Mouse (Mus musculus): Measurements from ENCODE around the gene B3galt6. TPM values are rescaled to one million over a fixed set of nuclear protein-coding genes. Genes with fewer than 3 reads are reported as not detected.

The B3galt6 gene
- 18.2 and 19.4 TPM in 2 replicates for polyA plus RNA-seq (2014; fragmentation: Nextera tagmentation; extraction: Ambion mirVana)

DNA sequence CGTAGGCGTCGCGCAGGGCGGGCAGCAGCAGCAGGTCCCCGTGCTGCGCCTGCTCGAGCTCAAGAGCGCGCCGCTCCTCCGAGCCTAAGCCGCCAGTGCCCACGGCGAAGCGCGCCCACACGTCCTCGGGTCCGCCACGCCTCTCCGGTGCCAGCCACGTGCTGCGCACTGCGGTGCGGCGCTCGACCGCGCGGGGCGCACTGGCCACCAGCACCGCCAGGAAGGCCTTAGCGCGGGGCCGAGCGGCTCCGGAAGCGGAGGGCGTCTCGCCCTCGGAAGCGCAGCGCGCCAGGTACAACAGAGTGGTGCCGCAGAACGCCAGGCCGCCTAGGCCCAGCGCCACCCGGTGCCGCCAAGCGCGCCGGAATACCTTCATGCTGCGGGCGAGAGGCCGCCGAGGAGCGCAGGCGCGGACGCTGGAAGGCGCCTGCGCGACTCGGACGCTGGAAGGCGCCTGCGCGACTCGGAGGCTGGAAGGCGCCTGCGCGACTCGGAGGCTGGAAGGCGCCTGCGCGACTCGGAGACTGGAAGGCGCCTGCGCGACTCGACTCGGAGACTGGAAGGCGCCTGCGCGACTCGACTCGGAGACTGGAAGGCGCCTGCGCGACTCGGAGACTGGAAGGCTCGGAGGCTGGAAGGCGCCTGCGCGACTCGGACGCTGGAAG, at the start of gene B3galt6, which contains the start of gene Sdf4:
TSS of gene B3galt6 (minus strand) at position 409 of the 665 bp plus-strand sequence.
TSS of gene Sdf4 (plus strand) at position 632 of the 665 bp plus-strand sequence.
- Histone ChIP-seq H3K27ac (ENCODE audit: low read depth, low read length) (peak within 1 kb of the TSS; percentile 92), H3K4me2 (replicated peaks; ENCODE audit: low read depth, low read length) (peak within 1 kb of the TSS; percentile 98), H3K27me3 (ENCODE audit: control insufficient read depth, insufficient read depth, low read length) (no peaks in the 10 kb centered on the region), H3K9me3 (ENCODE audit: control insufficient read depth, low read length) (no peaks in the 10 kb centered on the region), H3K36me3 (ENCODE audit: control insufficient read depth, insufficient read depth, low read length) (no peaks in the 10 kb centered on the region), H3K4me3 (ENCODE audit: low read depth, low read length) (peak within 1 kb of the TSS; percentile 85), H3K9ac (ENCODE audit: low read depth, low read length) (peak within 1 kb of the TSS; percentile 79), H3K4me1 (replicated peaks; ENCODE audit: control insufficient read depth, insufficient read depth, low read length) (peaks cover 13% of the 10 kb centered on the region)
- ATAC-seq (ENCODE audit: low FRiP score) (peak; percentile 87), DNase-seq (ENCODE audit: low spot score) (peak; percentile 87)
- WGBS = under 1% methylated on average over 96 of the region's 99 CpGs

GRCm38 (mm10) chr4:156034901-156035300, 42.5 kb upstream of the B3galt6 start:
- H3K27ac ChIP-seq (ENCODE audit: low read depth, low read length) = no peak overlapping the region
- H3K9me3 ChIP-seq (ENCODE audit: control insufficient read depth, low read length) = no peaks in the 10 kb centered on the region
- peak; percentile 33 for DNase-seq (ENCODE audit: low spot score)
- no peaks in the 10 kb centered on the region for H3K36me3 ChIP-seq (ENCODE audit: control insufficient read depth, insufficient read depth, low read length)
- no peak for ATAC-seq (ENCODE audit: low FRiP score)
- peak overlapping the region; percentile 29 for H3K4me2 ChIP-seq (replicated peaks; ENCODE audit: low read depth, low read length)
- H3K4me3 ChIP-seq (ENCODE audit: low read depth, low read length) = peak overlapping the region; percentile 10; the same call in 1 of the 2 replicates
- no peak overlapping the region for H3K9ac ChIP-seq (ENCODE audit: low read depth, low read length)
- WGBS = 4% methylated on average over 25 of the region's 25 CpGs
- H3K4me1 ChIP-seq (replicated peaks; ENCODE audit: control insufficient read depth, insufficient read depth, low read length) = peaks cover 6% of the 10 kb centered on the region
- peaks cover 18% of the 10 kb centered on the region for H3K27me3 ChIP-seq (ENCODE audit: control insufficient read depth, insufficient read depth, low read length)

DNA sequence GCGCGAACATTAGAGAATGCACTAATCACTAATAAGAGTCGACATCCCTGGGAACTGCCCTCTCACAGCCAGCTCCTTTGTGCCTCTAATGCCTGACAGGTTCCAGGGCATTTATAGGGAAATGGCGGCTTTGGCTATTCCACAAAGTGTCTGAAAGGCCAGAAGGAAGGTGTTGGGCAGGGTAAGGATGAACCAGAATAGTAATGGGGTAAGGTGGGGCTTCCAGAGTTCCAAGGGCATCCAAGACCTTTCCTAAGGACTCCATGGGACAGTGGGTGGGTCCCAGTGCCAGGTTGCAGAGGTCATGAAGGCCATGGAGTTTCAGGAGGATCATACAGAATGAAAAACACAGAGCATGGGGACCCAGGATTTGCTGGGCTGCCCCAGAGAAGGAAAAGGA, 41.9 kb upstream of the B3galt6 start:
- Histone ChIP-seq H3K9me3 (ENCODE audit: control insufficient read depth, low read length) (no peaks in the 10 kb centered on the region), H3K4me1 (replicated peaks; ENCODE audit: control insufficient read depth, insufficient read depth, low read length) (peaks cover 6% of the 10 kb centered on the region), H3K27ac (ENCODE audit: low read depth, low read length) (no peak overlapping the region), H3K4me3 (ENCODE audit: low read depth, low read length) (no peak overlapping the region), H3K27me3 (ENCODE audit: control insufficient read depth, insufficient read depth, low read length) (peaks cover 18% of the 10 kb centered on the region), H3K4me2 (replicated peaks; ENCODE audit: low read depth, low read length) (no peak overlapping the region), H3K9ac (ENCODE audit: low read depth, low read length) (no peak overlapping the region), H3K36me3 (ENCODE audit: control insufficient read depth, insufficient read depth, low read length) (no peaks in the 10 kb centered on the region)
- WGBS = 51% methylated on average over 4 of the region's 4 CpGs
- ATAC-seq (ENCODE audit: low FRiP score) (no peak), DNase-seq (ENCODE audit: low spot score) (no peak)

GRCm38 (mm10) chr4:156033476-156034119, 41.1 kb upstream of the B3galt6 start:
- ATAC-seq (ENCODE audit: low FRiP score) (no peak), DNase-seq (ENCODE audit: low spot score) (peak; percentile 60)
- no peaks in the 10 kb centered on the region for H3K9me3 ChIP-seq (ENCODE audit: control insufficient read depth, low read length)
- H3K4me2 ChIP-seq (replicated peaks; ENCODE audit: low read depth, low read length) = no peak overlapping the region
- no peaks in the 10 kb centered on the region for H3K36me3 ChIP-seq (ENCODE audit: control insufficient read depth, insufficient read depth, low read length)
- H3K4me1 ChIP-seq (replicated peaks; ENCODE audit: control insufficient read depth, insufficient read depth, low read length) = peaks cover 6% of the 10 kb centered on the region
- no peak overlapping the region for H3K9ac ChIP-seq (ENCODE audit: low read depth, low read length)
- no peak overlapping the region for H3K27ac ChIP-seq (ENCODE audit: low read depth, low read length)
- WGBS = 53% methylated on average over 6 of the region's 6 CpGs
- peaks cover 18% of the 10 kb centered on the region for H3K27me3 ChIP-seq (ENCODE audit: control insufficient read depth, insufficient read depth, low read length)
- H3K4me3 ChIP-seq (ENCODE audit: low read depth, low read length) = no peak overlapping the region

DNA sequence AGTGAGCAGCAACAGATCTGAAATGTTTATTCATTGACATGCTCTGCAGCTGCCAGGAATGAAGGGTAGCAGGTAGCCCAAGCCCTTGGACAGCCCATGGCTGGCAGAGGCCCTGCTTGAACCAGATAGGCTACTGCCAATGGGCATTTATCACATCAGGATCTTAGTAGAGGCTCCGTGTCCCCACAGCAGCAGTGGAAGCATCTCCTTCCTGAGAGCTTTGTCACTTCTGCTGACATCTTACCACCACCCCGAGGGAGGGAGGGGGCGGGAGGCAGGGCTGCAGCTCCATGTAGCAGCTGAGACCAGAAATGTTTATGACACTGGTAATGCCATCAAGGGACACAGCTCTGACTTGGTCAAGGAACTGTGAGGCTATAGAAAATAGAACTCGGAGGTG, 40.4 kb upstream of the B3galt6 start:
- no peak for DNase-seq (ENCODE audit: low spot score)
- H3K27me3 ChIP-seq (ENCODE audit: control insufficient read depth, insufficient read depth, low read length) = peaks cover 18% of the 10 kb centered on the region
- H3K4me3 ChIP-seq (ENCODE audit: low read depth, low read length) = no peak overlapping the region
- ATAC-seq (ENCODE audit: low FRiP score) = no peak
- H3K9ac ChIP-seq (ENCODE audit: low read depth, low read length) = no peak overlapping the region
- WGBS = 81% methylated on average over 4 of the region's 4 CpGs
- H3K4me2 ChIP-seq (replicated peaks; ENCODE audit: low read depth, low read length) = no peak overlapping the region
- H3K36me3 ChIP-seq (ENCODE audit: control insufficient read depth, insufficient read depth, low read length) = no peaks in the 10 kb centered on the region
- no peaks in the 10 kb centered on the region for H3K9me3 ChIP-seq (ENCODE audit: control insufficient read depth, low read length)
- H3K4me1 ChIP-seq (replicated peaks; ENCODE audit: control insufficient read depth, insufficient read depth, low read length) = peaks cover 6% of the 10 kb centered on the region
- no peak overlapping the region for H3K27ac ChIP-seq (ENCODE audit: low read depth, low read length)

DNA sequence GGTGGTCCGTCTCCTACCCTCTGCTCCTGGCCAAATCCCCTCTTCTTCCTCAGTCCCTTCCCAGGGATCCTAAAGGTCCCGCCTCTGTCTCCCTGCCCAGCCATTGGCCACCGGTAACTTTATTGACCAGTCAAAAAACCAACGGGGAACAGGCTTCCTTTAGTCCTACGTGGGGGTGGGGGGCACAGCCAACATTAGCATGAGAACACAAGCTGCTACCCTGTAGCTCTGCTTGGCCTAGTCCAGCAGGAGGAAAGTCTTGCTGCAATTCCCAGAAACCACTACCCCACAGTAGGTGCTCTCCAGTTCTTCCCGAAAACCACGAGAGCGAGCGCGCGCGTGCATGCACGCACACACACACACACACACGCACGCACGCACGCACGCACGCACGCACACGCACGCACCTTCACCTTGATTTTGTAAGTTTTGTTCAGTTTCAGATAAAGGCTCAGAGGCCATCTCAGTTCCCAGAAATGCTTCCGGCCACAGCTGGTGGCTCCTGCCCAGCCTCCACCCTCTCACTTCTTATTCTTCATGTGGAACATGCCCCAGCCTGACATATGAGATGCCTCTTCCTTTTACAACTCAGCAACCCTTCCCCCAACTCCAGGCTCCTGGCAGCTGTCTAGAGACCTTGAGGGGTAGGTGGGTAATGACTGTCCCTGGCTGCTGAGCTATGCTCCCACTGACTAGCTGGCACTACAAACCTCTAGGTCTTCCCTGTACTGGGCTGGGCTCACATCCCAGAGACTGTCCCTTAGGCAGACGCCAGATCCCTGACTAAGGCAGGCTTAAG, 39.3 kb upstream of the B3galt6 start:
- Histone ChIP-seq H3K27me3 (ENCODE audit: control insufficient read depth, insufficient read depth, low read length) (peaks cover 18% of the 10 kb centered on the region), H3K4me1 (replicated peaks; ENCODE audit: control insufficient read depth, insufficient read depth, low read length) (peaks cover 6% of the 10 kb centered on the region), H3K4me2 (replicated peaks; ENCODE audit: low read depth, low read length) (peak overlapping the region; percentile 68), H3K9me3 (ENCODE audit: control insufficient read depth, low read length) (no peaks in the 10 kb centered on the region), H3K4me3 (ENCODE audit: low read depth, low read length) (peak overlapping the region; percentile 33), H3K36me3 (ENCODE audit: control insufficient read depth, insufficient read depth, low read length) (no peaks in the 10 kb centered on the region), H3K27ac (ENCODE audit: low read depth, low read length) (peak overlapping the region; percentile 81), H3K9ac (ENCODE audit: low read depth, low read length) (peak overlapping the region; percentile 40)
- peak; percentile 86 for DNase-seq (ENCODE audit: low spot score)
- WGBS = 3% methylated on average over 23 of the region's 24 CpGs
- peak; percentile 94 for ATAC-seq (ENCODE audit: low FRiP score)

- Histone ChIP-seq H3K36me3 (ENCODE audit: control insufficient read depth, insufficient read depth, low read length) (no peaks in the 10 kb centered on the region), H3K27ac (ENCODE audit: low read depth, low read length) (peak overlapping the region; percentile 81), H3K4me2 (replicated peaks; ENCODE audit: low read depth, low read length) (peak overlapping the region; percentile 68), H3K9me3 (ENCODE audit: control insufficient read depth, low read length) (no peaks in the 10 kb centered on the region), H3K4me3 (ENCODE audit: low read depth, low read length) (peak overlapping the region; percentile 33), H3K4me1 (replicated peaks; ENCODE audit: control insufficient read depth, insufficient read depth, low read length) (peaks cover 6% of the 10 kb centered on the region), H3K27me3 (ENCODE audit: control insufficient read depth, insufficient read depth, low read length) (peaks cover 17% of the 10 kb centered on the region), H3K9ac (ENCODE audit: low read depth, low read length) (peak overlapping the region; percentile 40)
- DNase-seq (ENCODE audit: low spot score) (no peak), ATAC-seq (ENCODE audit: low FRiP score) (no peak)
- WGBS = 11% methylated on average over 7 of the region's 7 CpGs
Observed at GRCm38 (mm10) chr4:156031255-156031592, 38.8 kb upstream of the B3galt6 start.

DNA sequence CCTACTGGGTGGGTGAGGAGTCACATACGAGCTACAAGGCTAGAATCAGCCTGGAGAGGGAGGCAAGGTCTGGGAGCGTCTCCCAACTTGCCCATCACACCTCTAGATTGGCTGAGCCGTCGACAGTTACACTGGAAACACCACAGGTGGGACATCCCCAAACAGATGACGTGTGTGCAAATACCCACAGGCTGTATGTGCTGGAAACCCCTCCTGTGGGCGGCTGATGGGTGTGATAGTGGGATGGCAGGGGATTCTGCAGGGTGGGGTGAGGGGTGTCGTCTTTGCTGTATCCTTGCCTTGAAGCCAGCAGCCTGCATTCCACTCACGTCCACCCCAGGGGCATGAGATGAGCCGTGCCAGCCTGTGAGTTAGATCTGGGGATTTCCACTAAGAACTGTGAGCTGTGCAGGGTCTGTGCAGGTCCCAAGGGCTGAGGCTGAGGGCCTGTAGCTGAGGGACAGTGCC, 38.2 kb upstream of the B3galt6 start:
- Histone ChIP-seq H3K36me3 (ENCODE audit: control insufficient read depth, insufficient read depth, low read length) (no peaks in the 10 kb centered on the region), H3K4me1 (replicated peaks; ENCODE audit: control insufficient read depth, insufficient read depth, low read length) (peaks cover 6% of the 10 kb centered on the region), H3K4me3 (ENCODE audit: low read depth, low read length) (peak overlapping the region; percentile 33), H3K9me3 (ENCODE audit: control insufficient read depth, low read length) (no peaks in the 10 kb centered on the region), H3K4me2 (replicated peaks; ENCODE audit: low read depth, low read length) (peak overlapping the region; percentile 68), H3K9ac (ENCODE audit: low read depth, low read length) (peak overlapping the region; percentile 40), H3K27me3 (ENCODE audit: control insufficient read depth, insufficient read depth, low read length) (peaks cover 12% of the 10 kb centered on the region), H3K27ac (ENCODE audit: low read depth, low read length) (no peak overlapping the region)
- 68% methylated on average over 9 of the region's 9 CpGs for WGBS
- no peak for ATAC-seq (ENCODE audit: low FRiP score)
- DNase-seq (ENCODE audit: low spot score) = no peak
